Mouse (Mus musculus): Measurements from ENCODE around the gene Cep95.
"Not testable (repeated sequence)": the region's sequence is repeated elsewhere in the genome, so short reads cannot be mapped to it uniquely, and the experiment has no call there.

The Cep95 gene

DNA sequence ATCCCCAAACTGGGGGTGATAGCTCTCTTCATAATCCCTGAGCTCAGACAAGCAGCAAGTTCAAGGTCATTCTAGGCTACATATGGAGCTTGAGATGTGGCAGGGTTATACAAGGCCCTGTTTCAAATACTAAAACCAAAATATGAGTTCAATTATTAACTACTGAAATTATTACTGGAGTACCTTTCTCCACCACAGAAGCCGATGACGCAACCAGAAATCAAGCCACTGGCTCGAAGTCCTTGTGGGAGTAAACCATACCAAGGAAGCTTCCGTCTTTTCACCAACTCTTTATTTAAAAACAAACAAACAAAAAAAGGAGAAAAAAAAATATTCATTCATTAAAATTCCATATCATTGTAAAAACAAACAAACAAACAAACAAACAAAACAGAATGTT lies 12.1 kb upstream of the Cep95 start:
- peak; percentile 51 for DNase-seq (ENCODE audit: low spot score)

GRCm38 (mm10) chr11:106777395-106777794 lies 11.7 kb upstream of the Cep95 start:
- no peak for DNase-seq (ENCODE audit: low spot score)

DNA sequence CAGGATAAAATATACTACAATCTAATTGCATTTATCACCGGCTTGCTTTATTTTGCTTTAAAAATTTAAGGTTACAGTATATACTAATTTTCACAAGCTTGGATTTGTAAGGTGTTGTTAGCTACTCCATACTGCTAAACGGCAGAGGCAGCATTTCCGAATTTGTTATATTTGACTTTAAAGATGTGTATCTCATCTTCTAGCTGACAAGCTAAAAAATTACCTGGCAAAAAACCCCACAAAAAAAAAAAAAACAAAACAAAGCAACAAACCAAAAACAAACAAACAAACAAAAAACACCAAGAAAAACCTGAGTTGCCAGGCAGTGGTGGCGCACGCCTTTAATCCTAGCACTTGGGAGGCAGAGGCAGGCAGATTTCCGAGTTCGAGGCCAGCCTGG lies 10.9 kb upstream of the Cep95 start:
- no peak for DNase-seq (ENCODE audit: low spot score)

DNA sequence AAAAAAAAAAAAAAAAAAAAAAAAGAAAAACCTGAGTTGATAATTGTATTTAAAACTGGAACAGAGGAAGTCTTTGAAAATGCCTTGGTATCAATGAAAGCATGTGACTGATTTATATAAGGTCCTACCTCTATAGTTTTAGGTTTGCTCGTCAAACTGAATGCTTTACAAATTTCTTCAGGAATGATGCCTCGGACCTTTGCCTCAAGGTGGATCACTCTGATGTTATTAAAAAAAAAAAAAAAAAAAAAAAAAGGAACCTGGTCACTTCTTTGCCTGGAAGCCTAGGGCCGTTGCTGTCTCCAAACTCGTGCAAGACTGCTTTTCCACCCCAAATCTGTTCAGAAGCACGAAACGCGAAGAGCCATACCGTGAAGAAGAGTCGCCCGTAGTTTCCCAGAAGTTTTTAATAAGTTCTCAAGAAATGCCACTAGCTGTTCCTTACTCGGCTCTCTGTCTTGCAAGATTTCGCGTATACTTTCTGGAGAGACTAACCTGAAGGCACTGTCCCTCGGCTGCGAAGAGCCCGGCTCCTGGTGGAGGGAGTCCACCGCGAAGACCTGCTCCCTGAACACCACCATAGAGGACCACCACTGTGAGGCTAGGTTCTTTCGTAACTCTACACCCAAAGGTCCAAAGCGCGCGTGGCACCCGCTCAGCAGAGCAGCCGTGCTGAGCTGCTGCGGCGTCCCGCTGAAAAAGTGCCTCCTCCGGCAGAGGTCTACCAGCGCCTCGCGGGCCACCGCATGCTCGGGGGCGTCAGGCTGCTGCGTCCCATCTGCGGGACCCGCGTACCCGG lies 10.3 kb upstream of the Cep95 start:
- no peak for DNase-seq (ENCODE audit: low spot score)

GRCm38 (mm10) chr11:106779388-106780088 lies 9.5 kb upstream of the Cep95 start, which contains the start of gene Polg2:
Polg2 (minus strand) TSS chr11:106779537.
- DNase-seq (ENCODE audit: low spot score): peak; percentile 95

- DNase-seq (ENCODE audit: low spot score): no peak
Measured at GRCm38 (mm10) chr11:106780089-106780425, 9.0 kb upstream of the Cep95 start.

GRCm38 (mm10) chr11:106780590-106781220 lies 8.3 kb upstream of the Cep95 start:
- DNase-seq (ENCODE audit: low spot score): no peak

- DNase-seq (ENCODE audit: low spot score): not testable (repeated sequence)
Measured at GRCm38 (mm10) chr11:106782271-106782670, 6.8 kb upstream of the Cep95 start.

DNA sequence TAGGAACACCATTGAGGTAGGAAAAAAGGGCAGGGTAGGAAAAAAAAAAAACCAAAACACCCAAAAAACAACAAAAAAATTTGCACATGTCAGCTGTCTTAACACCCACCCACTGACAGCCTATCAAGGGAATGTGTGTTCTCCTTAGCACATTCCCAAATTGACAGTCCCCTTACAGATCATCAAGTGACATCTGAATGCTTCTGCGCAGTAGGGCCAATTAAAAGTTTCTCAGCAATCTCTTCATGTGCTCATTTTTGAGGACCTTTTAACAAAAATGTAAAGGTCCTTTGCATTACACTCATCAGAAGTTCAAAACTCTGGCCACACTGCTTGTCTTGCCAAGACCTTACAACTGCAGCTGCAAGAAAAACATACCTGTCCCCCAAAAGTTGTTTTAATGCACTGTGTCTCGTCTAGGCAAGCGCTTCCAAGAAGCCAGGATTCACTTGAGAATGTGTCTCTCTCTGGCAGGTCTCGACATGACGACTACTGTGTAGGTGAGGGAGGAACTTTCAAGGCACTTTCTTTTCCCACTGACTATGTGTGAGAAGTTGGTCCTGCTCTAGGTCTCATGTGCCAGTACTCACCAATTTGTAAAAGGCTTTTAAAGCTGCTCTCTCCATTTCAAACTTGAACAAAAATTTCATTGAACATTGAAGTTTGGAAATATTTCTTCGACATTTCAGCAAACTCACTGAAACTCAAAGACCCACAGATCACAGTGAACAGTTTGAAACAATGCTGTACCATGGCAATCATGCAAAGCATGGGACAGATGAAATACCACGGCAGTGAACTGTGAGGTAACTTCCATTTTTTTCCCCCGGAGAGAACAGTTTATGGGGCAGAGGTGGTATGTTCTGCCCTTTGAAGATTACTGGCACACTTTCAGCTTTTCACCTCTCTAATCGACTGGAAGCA lies 5.9 kb upstream of the Cep95 start:
- no peak for DNase-seq (ENCODE audit: low spot score)

DNA sequence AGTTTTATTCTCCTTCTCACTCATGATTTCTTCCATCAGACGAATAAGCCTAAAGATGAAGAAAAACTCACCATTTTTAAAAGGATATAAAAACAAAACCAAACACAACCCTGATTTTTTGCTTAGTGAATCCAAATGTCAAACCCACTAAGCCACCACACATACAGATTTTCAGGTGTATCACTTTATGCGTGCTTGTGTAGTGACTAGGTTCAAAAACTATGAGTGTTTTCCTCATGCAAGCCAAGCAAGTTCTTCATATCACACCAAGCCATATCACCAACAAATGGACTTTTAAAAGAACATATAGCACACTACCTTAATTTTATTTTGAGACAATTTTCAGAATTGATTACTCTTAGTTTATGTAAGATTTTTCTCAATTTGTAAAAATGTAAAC lies 4.6 kb upstream of the Cep95 start:
- DNase-seq (ENCODE audit: low spot score): no peak

DNA sequence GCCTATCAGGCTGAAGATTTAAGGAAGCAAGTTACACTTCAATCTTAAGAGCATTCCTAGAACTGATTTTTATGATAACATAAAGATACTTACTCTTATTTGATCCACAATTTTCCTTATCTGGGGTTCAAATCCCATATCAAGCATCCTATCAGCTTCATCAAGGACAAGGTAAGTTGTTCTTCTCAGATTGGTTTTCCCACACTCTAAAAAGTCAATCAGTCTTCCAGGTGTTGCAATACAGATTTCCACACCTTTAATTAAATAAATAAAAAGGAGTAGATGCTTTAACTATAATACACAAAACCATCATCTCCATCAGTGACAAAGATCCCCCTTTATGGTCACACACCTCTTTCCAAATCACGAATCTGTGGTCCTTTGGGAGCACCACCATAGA lies 4.0 kb upstream of the Cep95 start:
- DNase-seq (ENCODE audit: low spot score): no peak

GRCm38 (mm10) chr11:106787131-106788025 lies 1.7 kb upstream of the Cep95 start:
- DNase-seq (ENCODE audit: low spot score): peak; percentile 93

GRCm38 (mm10) chr11:106788026-106788774 lies 852 bp upstream of the Cep95 start:
- DNase-seq (ENCODE audit: low spot score): peak; percentile 97

GRCm38 (mm10) chr11:106789649-106790048 lies 597 bp downstream of the Cep95 start:
- DNase-seq (ENCODE audit: low spot score): no peak

DNA sequence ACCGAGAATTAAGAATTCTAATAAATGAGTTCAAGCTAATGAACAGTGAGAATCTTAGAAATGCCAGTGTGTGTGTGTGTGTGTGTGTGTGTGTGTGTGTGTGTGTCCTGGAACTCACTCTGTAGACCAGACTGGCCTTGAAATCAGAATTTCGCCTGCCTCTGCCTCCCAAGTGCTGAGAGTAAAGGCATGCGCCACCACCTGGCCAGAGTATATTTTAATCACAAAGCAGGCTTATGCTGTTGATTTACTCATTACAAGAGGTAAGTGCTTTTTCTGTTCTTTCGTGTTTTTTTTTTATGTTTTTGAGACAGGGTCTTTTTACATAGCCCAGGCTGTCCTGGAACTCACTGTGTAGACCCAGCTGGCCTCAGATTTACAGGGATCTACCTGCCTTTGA lies 4.8 kb downstream of the Cep95 start:
- no peak for DNase-seq (ENCODE audit: low spot score)

- no peak for DNase-seq (ENCODE audit: low spot score)
Measured at GRCm38 (mm10) chr11:106795679-106796078, 6.6 kb downstream of the Cep95 start.

GRCm38 (mm10) chr11:106802069-106802627 lies 13.1 kb downstream of the Cep95 start:
- DNase-seq (ENCODE audit: low spot score): no peak

DNA sequence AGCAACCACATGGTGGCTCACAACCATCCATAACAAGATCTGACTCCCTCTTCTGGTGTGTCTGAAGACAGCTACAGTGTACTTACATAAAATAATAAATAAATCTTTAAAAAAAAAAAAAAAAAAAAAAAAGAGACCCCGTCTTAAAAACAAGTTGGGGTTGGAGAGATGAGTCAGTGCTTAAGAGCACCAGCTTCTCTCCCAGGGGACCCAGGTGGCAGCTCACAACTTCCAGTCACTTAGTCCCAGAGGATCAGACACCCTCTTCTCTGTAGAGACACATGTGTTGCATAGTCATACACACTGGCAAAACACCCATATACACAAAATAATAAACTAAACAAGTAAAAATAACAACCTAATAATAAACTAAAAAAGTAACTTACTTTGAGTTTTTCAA lies 18.4 kb downstream of the Cep95 start:
- DNase-seq (ENCODE audit: low spot score): not testable (repeated sequence)

GRCm38 (mm10) chr11:106812410-106813136 lies 23.5 kb downstream of the Cep95 start:
- no peak for DNase-seq (ENCODE audit: low spot score)
